Mouse (Mus musculus) left cerebral cortex, postnatal 36 days (tissue): ENCODE measurements at regions not wholly inside any gene's neighbourhood (a gene's known extent, or its start where the extent isn't known, plus 50 kb on each side); places are given as distances from the start of the nearest gene placed in this dataset.

Experiments used
- DNase-seq, 2 experiments: peaks; one replicate each; pipeline ENCODE4 v3.0.0; 2021 to 2022; ENCODE audit warnings: low spot score in 2 of 2, mixed read lengths in 1 of 2
- intact Hi-C: fragments of 180-260 bp; cut with DNase I; formaldehyde crosslinking; loops from one replicate; pipeline ENCODE4 v1.15.1; 2025

GRCm38 (mm10) chr7:37360171-37360570 lies 413.3 kb downstream of the Zfp536 start:
- DNase-seq = no peak
- intact Hi-C loops = no loop called here

- intact Hi-C loops = no loop called here
- no peak for DNase-seq
Measured at GRCm38 (mm10) chr7:37361802-37362441, 411.5 kb downstream of the Zfp536 start.

- DNase-seq = no peak
- intact Hi-C loops = no loop called here
Measured at GRCm38 (mm10) chr7:37362879-37363278, 410.6 kb downstream of the Zfp536 start.

GRCm38 (mm10) chr7:37363629-37364175 lies 409.7 kb downstream of the Zfp536 start:
- intact Hi-C loops = no loop called here
- DNase-seq = no peak

GRCm38 (mm10) chr7:37364221-37364620 lies 409.2 kb downstream of the Zfp536 start:
- intact Hi-C loops = no loop called here
- no peak for DNase-seq

GRCm38 (mm10) chr7:37366006-37366405 lies 407.4 kb downstream of the Zfp536 start:
- intact Hi-C loops = no loop called here
- no peak for DNase-seq

GRCm38 (mm10) chr7:37369698-37370097 lies 403.7 kb downstream of the Zfp536 start:
- DNase-seq = no peak
- intact Hi-C loops = loop anchor here (5.0 to 10.0 kb wide), 4 partner anchors 403 to 775 kb away; partner anchors contain the start of gene Zfp536

- peak; percentile 69 to 76 for DNase-seq
- intact Hi-C loops = loop anchor here (5.0 to 10.0 kb wide), 4 partner anchors 398 to 771 kb away; partner anchors contain the start of gene Zfp536
Measured at GRCm38 (mm10) chr7:37373864-37374263, 399.6 kb downstream of the Zfp536 start.

- no peak for DNase-seq
- intact Hi-C loops = loop anchor here (10.0 kb wide), 2 partner anchors 560 to 770 kb away; no protein-coding TSS in a partner anchor
Measured at GRCm38 (mm10) chr7:37375044-37375443, 398.4 kb downstream of the Zfp536 start.

GRCm38 (mm10) chr7:37375591-37375990 lies 397.9 kb downstream of the Zfp536 start:
- no peak for DNase-seq

GRCm38 (mm10) chr7:37376207-37376606 lies 397.2 kb downstream of the Zfp536 start:
- no peak for DNase-seq
- intact Hi-C loops = loop anchor here (10.0 kb wide), 2 partner anchors 559 to 769 kb away; no protein-coding TSS in a partner anchor

More at GRCm38 (mm10) chr7:37375591-37375990, 397.9 kb downstream of the Zfp536 start:
- intact Hi-C loops = loop anchor here (10.0 kb wide), 2 partner anchors 559 to 769 kb away; no protein-coding TSS in a partner anchor

GRCm38 (mm10) chr7:37377889-37378521 lies 395.4 kb downstream of the Zfp536 start:
- intact Hi-C loops = loop anchor here (10.0 kb wide), 2 partner anchors 557 to 767 kb away; no protein-coding TSS in a partner anchor
- DNase-seq = no peak

GRCm38 (mm10) chr7:37387871-37388270 lies 385.6 kb downstream of the Zfp536 start:
- DNase-seq = no peak
- intact Hi-C loops = no loop called here

- intact Hi-C loops = no loop called here
- no peak for DNase-seq
Measured at GRCm38 (mm10) chr7:37388843-37389702, 384.4 kb downstream of the Zfp536 start.

- intact Hi-C loops = no loop called here
- DNase-seq = no peak
Measured at GRCm38 (mm10) chr7:37389703-37390087, 383.7 kb downstream of the Zfp536 start.

GRCm38 (mm10) chr7:37390271-37390670 lies 383.2 kb downstream of the Zfp536 start:
- DNase-seq = no peak
- intact Hi-C loops = no loop called here

- intact Hi-C loops = no loop called here
Measured at GRCm38 (mm10) chr7:37392122-37392521, 381.3 kb downstream of the Zfp536 start.

GRCm38 (mm10) chr7:37392604-37393003 lies 380.8 kb downstream of the Zfp536 start:
- intact Hi-C loops = no loop called here
- no peak for DNase-seq

More at GRCm38 (mm10) chr7:37392122-37392521, 381.3 kb downstream of the Zfp536 start:
- DNase-seq = no peak

GRCm38 (mm10) chr7:37393071-37393470 lies 380.4 kb downstream of the Zfp536 start:
- intact Hi-C loops = no loop called here
- DNase-seq = no peak

- intact Hi-C loops = no loop called here
- no peak for DNase-seq
Measured at GRCm38 (mm10) chr7:37394965-37395426, 378.4 kb downstream of the Zfp536 start.
